Mouse (Mus musculus): ENCODE results near the gene Ucn2. TPM values are rescaled to one million over a fixed set of nuclear protein-coding genes. Genes with fewer than 3 reads are reported as not detected.

Gene Ucn2
- polyA plus RNA-seq, 1 experiment: 1.7 TPM

GRCm38 (mm10) chr9:108963577-108963976 is 22.2 kb upstream of the Ucn2 start:
- TF ChIP-seq POLR2A (IDR thresholded peaks at IDR 0.05; ENCODE audit: low read depth, low read length) (no peak), CTCF (IDR thresholded peaks at IDR 0.05; ENCODE audit: borderline replicate concordance, insufficient read depth, low read length) (no peak)
- Histone ChIP-seq H3K27ac (ENCODE audit: insufficient read depth, low read length) (no peak overlapping the region), H3K4me1 (ENCODE audit: control insufficient read depth, insufficient read depth, low read length) (no peaks in the 10 kb centered on the region)

GRCm38 (mm10) chr9:108964338-108964737 is 21.5 kb upstream of the Ucn2 start:
- Histone ChIP-seq H3K4me1 (ENCODE audit: control insufficient read depth, insufficient read depth, low read length) (no peaks in the 10 kb centered on the region), H3K27ac (ENCODE audit: insufficient read depth, low read length) (no peak overlapping the region), H3K4me3 (ENCODE audit: insufficient read depth, low read length) (no peak overlapping the region)
- TF ChIP-seq POLR2A (IDR thresholded peaks at IDR 0.05; ENCODE audit: low read depth, low read length) (no peak), CTCF (IDR thresholded peaks at IDR 0.05; ENCODE audit: borderline replicate concordance, insufficient read depth, low read length) (no peak)

More at GRCm38 (mm10) chr9:108963577-108963976, 22.2 kb upstream of the Ucn2 start:
- H3K4me3 ChIP-seq (ENCODE audit: insufficient read depth, low read length): no peak overlapping the region

GRCm38 (mm10) chr9:108970623-108971022 is 15.2 kb upstream of the Ucn2 start:
- H3K27ac ChIP-seq (ENCODE audit: insufficient read depth, low read length): no peak overlapping the region
- no peaks in the 10 kb centered on the region for H3K4me1 ChIP-seq (ENCODE audit: control insufficient read depth, insufficient read depth, low read length)
- no peak overlapping the region for H3K4me3 ChIP-seq (ENCODE audit: insufficient read depth, low read length)
- no peak for TF ChIP-seq CTCF (IDR thresholded peaks at IDR 0.05; ENCODE audit: borderline replicate concordance, insufficient read depth, low read length)

GRCm38 (mm10) chr9:108976483-108976882 is 9.3 kb upstream of the Ucn2 start:
- Histone ChIP-seq H3K4me1 (ENCODE audit: control insufficient read depth, insufficient read depth, low read length) (peaks cover 5% of the 10 kb centered on the region; the same call in 1 of the 2 replicates), H3K4me3 (ENCODE audit: insufficient read depth, low read length) (no peak overlapping the region), H3K27ac (ENCODE audit: insufficient read depth, low read length) (peak overlapping the region; percentile 15; the same call in 1 of the 2 replicates)
- no peak for TF ChIP-seq CTCF (IDR thresholded peaks at IDR 0.05; ENCODE audit: borderline replicate concordance, insufficient read depth, low read length)
- TF ChIP-seq POLR2A (IDR thresholded peaks at IDR 0.05; ENCODE audit: low read depth, low read length): no peak

GRCm38 (mm10) chr9:108977966-108978365 is 7.8 kb upstream of the Ucn2 start:
- no peak for TF ChIP-seq POLR2A (IDR thresholded peaks at IDR 0.05; ENCODE audit: low read depth, low read length)
- Histone ChIP-seq H3K4me1 (ENCODE audit: control insufficient read depth, insufficient read depth, low read length) (peaks cover 14% of the 10 kb centered on the region), H3K27ac (ENCODE audit: insufficient read depth, low read length) (peak overlapping the region; percentile 63), H3K4me3 (ENCODE audit: insufficient read depth, low read length) (no peak overlapping the region)

- Histone ChIP-seq H3K4me1 (ENCODE audit: control insufficient read depth, insufficient read depth, low read length) (peaks cover 14% of the 10 kb centered on the region), H3K27ac (ENCODE audit: insufficient read depth, low read length) (no peak overlapping the region; the same call in 1 of the 2 replicates), H3K4me3 (ENCODE audit: insufficient read depth, low read length) (no peak overlapping the region)
- TF ChIP-seq CTCF (IDR thresholded peaks at IDR 0.05; ENCODE audit: borderline replicate concordance, insufficient read depth, low read length) (no peak), POLR2A (IDR thresholded peaks at IDR 0.05; ENCODE audit: low read depth, low read length) (no peak)
Observed at GRCm38 (mm10) chr9:108982498-108982897, 3.3 kb upstream of the Ucn2 start.

- no peak for TF ChIP-seq CTCF (IDR thresholded peaks at IDR 0.05; ENCODE audit: borderline replicate concordance, insufficient read depth, low read length)
- TF ChIP-seq POLR2A (IDR thresholded peaks at IDR 0.05; ENCODE audit: low read depth, low read length): no peak
- H3K4me3 ChIP-seq (ENCODE audit: insufficient read depth, low read length): no peak overlapping the region
- H3K27ac ChIP-seq (ENCODE audit: insufficient read depth, low read length): peak overlapping the region; percentile 48; the same call in 1 of the 2 replicates
- peaks cover 14% of the 10 kb centered on the region for H3K4me1 ChIP-seq (ENCODE audit: control insufficient read depth, insufficient read depth, low read length)
Observed at GRCm38 (mm10) chr9:108983209-108983608, 2.6 kb upstream of the Ucn2 start.

GRCm38 (mm10) chr9:108987704-108988350 is 2.0 kb downstream of the Ucn2 start:
- peaks cover 1% of the 10 kb centered on the region; the same call in 1 of the 2 replicates for H3K4me1 ChIP-seq (ENCODE audit: control insufficient read depth, insufficient read depth, low read length)
- H3K4me3 ChIP-seq (ENCODE audit: insufficient read depth, low read length): no peak overlapping the region
- no peak overlapping the region for H3K27ac ChIP-seq (ENCODE audit: insufficient read depth, low read length)
- no peak for TF ChIP-seq CTCF (IDR thresholded peaks at IDR 0.05; ENCODE audit: borderline replicate concordance, insufficient read depth, low read length)
- TF ChIP-seq POLR2A (IDR thresholded peaks at IDR 0.05; ENCODE audit: low read depth, low read length): no peak

GRCm38 (mm10) chr9:108989802-108990461 is 4.1 kb downstream of the Ucn2 start:
- Histone ChIP-seq H3K4me3 (ENCODE audit: insufficient read depth, low read length) (no peak overlapping the region), H3K4me1 (ENCODE audit: control insufficient read depth, insufficient read depth, low read length) (no peaks in the 10 kb centered on the region), H3K27ac (ENCODE audit: insufficient read depth, low read length) (peak overlapping the region; percentile 7; the same call in 1 of the 2 replicates)
- TF ChIP-seq POLR2A (IDR thresholded peaks at IDR 0.05; ENCODE audit: low read depth, low read length) (no peak), CTCF (IDR thresholded peaks at IDR 0.05; ENCODE audit: borderline replicate concordance, insufficient read depth, low read length) (no peak)

- Histone ChIP-seq H3K4me1 (ENCODE audit: control insufficient read depth, insufficient read depth, low read length) (no peaks in the 10 kb centered on the region), H3K27ac (ENCODE audit: insufficient read depth, low read length) (peak overlapping the region; percentile 7; the same call in 1 of the 2 replicates)
- TF ChIP-seq CTCF (IDR thresholded peaks at IDR 0.05; ENCODE audit: borderline replicate concordance, insufficient read depth, low read length): no peak
Observed at GRCm38 (mm10) chr9:108990462-108990820, 4.6 kb downstream of the Ucn2 start.

More at GRCm38 (mm10) chr9:108990462-108990820, 4.6 kb downstream of the Ucn2 start:
- H3K4me3 ChIP-seq (ENCODE audit: insufficient read depth, low read length): no peak overlapping the region

Data from embryonic fibroblast, embryonic 13.5 days (primary cell).